Mouse (Mus musculus) hindbrain, embryonic 13.5 days (tissue): ENCODE measurements around the gene Trim9. TPM values are rescaled to one million over a fixed set of nuclear protein-coding genes. Genes with fewer than 3 reads are reported as not detected.

Experiments
- ATAC-seq: fragments of 200-750 bp; cut with Nextera tagmentation; 2 replicates; pipeline ENCODE4 v1.8.0; 2017; ENCODE audit warnings: moderate TSS enrichment; ENCODE audit not compliant: low FRiP score
- H3K27ac ChIP-seq: fragments of 300-500 bp; sonication (generic); 2 replicates; pipeline ENCODE4 v1.5.1; 2015; ENCODE audit warnings: inconsistent platforms, mild to moderate bottlenecking, moderate library complexity
- H3K27me3 ChIP-seq: fragments of 300-500 bp; sonication (generic); 2 replicates; pipeline ENCODE4 v1.6.1; 2015; ENCODE audit warnings: mild to moderate bottlenecking, inconsistent platforms
- H3K36me3 ChIP-seq: fragments of 300-500 bp; sonication (generic); 2 replicates; pipeline ENCODE4 v1.6.1; 2015; ENCODE audit warnings: mild to moderate bottlenecking, inconsistent platforms
- H3K4me1 ChIP-seq: fragments of 300-500 bp; sonication (generic); replicated peaks from 2 replicates; pipeline ENCODE4 v1.6.1; 2015; ENCODE audit warnings: inconsistent platforms
- H3K4me2 ChIP-seq: fragments of 300-500 bp; sonication (generic); 2 replicates; pipeline ENCODE4 v1.6.1; 2015; ENCODE audit warnings: inconsistent platforms, mild to moderate bottlenecking, moderate library complexity
- H3K4me3 ChIP-seq: fragments of 300-500 bp; sonication (generic); 2 replicates; pipeline ENCODE4 v1.5.1; 2015; ENCODE audit warnings: mild to moderate bottlenecking, inconsistent platforms
- H3K9ac ChIP-seq: fragments of 300-500 bp; sonication (generic); 2 replicates; pipeline ENCODE4 v1.6.1; 2015; ENCODE audit warnings: mild to moderate bottlenecking, inconsistent platforms
- H3K9me3 ChIP-seq: fragments of 300-500 bp; sonication (generic); 2 replicates; pipeline ENCODE4 v1.6.1; 2016; ENCODE audit warnings: inconsistent platforms
- WGBS: fragments of 180-500 bp; shearing (Covaris S2); methylation state at CpG from one replicate; pipeline ENCODE4 v1.1.7; 2015; 5-methylcytosine and 5-hydroxymethylcytosine counted together
- polyA plus RNA-seq: library from polyadenylated mRNA; unstranded; fragments of >200 nt; fragmentation: Nextera tagmentation; extraction: Ambion mirVana; gene quantifications from 2 replicates; pipeline ENCODE4 v1.2.1, GENCODE M21; 2015

Gene Trim9
- polyA plus RNA-seq, 1 experiment from 2014 or later = 57.7 TPM

DNA sequence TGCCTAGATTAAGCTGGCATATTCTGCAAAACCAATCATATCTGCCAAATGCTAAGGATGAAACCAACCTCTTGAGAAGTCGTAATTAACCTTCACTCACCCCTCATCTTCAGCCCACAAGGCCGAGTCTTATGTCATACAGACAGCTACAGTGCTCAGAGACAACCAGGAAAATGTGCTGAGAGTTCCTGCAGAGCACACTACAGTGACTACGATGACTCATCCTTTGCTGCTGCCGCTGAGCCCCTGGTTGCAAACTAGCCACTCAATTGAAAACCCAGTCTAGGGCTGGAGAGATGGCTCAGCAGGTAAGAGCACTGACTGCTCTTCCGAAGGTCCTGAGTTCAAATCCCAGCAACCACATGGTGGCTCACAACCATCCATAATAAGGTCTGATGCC, 107.7 kb downstream of the Trim9 start:
- peaks cover 12% of the 10 kb centered on the region for H3K4me1 ChIP-seq
- H3K9me3 ChIP-seq = no peaks in the 10 kb centered on the region
- no peak overlapping the region for H3K4me2 ChIP-seq
- H3K36me3 ChIP-seq = no peaks in the 10 kb centered on the region
- no peak overlapping the region for H3K27ac ChIP-seq
- no peak overlapping the region for H3K9ac ChIP-seq
- no peak overlapping the region for H3K4me3 ChIP-seq
- WGBS = 80% methylated on average over 5 of the region's 5 CpGs
- H3K27me3 ChIP-seq = no peaks in the 10 kb centered on the region
- no peak for ATAC-seq

- Histone ChIP-seq H3K27me3 (no peaks in the 10 kb centered on the region), H3K4me3 (no peak overlapping the region), H3K36me3 (no peaks in the 10 kb centered on the region), H3K27ac (0 out of 2 replicates have a peak overlapping the region, but pooled peaks have one; percentile 26), H3K9ac (no peak overlapping the region), H3K4me2 (no peak overlapping the region), H3K9me3 (no peaks in the 10 kb centered on the region), H3K4me1 (peaks cover 13% of the 10 kb centered on the region)
- WGBS = 54% methylated on average over 8 of the region's 8 CpGs
- no peak for ATAC-seq
These were observed 108.8 kb downstream of the Trim9 start for GRCm38 (mm10) chr12:70238604-70239003.

DNA sequence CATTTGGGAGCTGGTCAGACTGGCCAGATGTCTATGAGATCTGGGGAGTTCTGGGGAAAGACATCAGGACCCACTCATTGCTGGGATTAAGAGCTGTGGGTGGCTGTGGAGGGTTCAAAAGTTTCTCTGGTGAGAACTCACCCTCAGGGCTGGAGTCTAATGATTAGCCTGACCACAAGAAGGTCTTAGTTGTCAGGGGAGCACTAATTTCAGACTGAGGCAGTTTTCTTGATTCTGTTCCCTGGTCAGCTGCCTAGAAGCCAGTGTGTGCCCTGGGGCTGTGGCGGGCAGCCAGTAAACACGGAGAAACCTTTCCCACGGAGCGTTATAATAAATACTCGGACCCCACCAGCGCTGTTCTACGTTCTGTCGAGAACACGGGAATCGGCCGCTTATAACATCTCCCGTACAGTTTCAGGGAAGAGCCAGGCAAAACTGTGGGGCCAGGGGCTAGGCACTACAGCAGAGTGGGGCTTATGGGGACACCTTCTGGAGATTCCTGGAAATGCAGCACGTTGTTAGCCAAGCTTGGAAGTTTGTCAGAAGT, 112.4 kb downstream of the Trim9 start:
- Histone ChIP-seq H3K36me3 (no peaks in the 10 kb centered on the region), H3K4me1 (peaks cover 18% of the 10 kb centered on the region), H3K27ac (no peak overlapping the region), H3K9me3 (no peaks in the 10 kb centered on the region), H3K9ac (peak overlapping the region; percentile 68), H3K4me3 (peak overlapping the region; percentile 32), H3K4me2 (peak overlapping the region; percentile 62), H3K27me3 (no peaks in the 10 kb centered on the region)
- ATAC-seq = peak; percentile 79
- WGBS = 8% methylated on average over 13 of the region's 13 CpGs

DNA sequence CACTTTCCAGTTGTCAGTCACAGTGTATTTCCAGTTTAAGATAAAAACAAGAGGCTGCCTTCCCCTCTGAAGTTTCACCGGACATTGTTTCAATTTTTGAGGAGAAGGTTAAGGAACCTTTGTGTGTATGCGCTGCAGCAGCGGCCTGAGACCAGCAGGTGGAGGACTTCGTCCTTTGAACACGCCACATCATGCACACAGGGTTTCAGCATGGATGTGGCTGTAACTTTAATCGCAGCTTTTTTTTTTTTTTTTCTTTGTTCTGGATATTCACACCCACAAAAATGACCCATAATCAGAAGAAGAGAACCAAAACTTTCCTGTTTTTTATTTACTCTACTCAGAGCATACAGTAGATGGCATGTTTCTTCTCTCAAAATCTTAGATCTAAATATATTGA, 113.0 kb downstream of the Trim9 start:
- 19% methylated on average over 6 of the region's 6 CpGs for WGBS

GRCm38 (mm10) chr12:70233637-70234315, 113.6 kb downstream of the Trim9 start:
- Histone ChIP-seq H3K4me2 (no peak overlapping the region), H3K4me3 (no peak overlapping the region), H3K27ac (no peak overlapping the region), H3K4me1 (peaks cover 18% of the 10 kb centered on the region), H3K9me3 (no peaks in the 10 kb centered on the region), H3K27me3 (peaks cover under 1% of the 10 kb centered on the region; the same call in 1 of the 2 replicates), H3K9ac (no peak overlapping the region), H3K36me3 (no peaks in the 10 kb centered on the region)
- WGBS = 90% methylated on average over 6 of the region's 6 CpGs
- no peak for ATAC-seq

More for the DNA sequence above, 113.0 kb downstream of the Trim9 start:
- Histone ChIP-seq H3K9me3 (no peaks in the 10 kb centered on the region), H3K9ac (no peak overlapping the region), H3K4me3 (no peak overlapping the region), H3K27me3 (no peaks in the 10 kb centered on the region), H3K36me3 (no peaks in the 10 kb centered on the region), H3K4me2 (peak overlapping the region; percentile 62), H3K4me1 (peaks cover 18% of the 10 kb centered on the region), H3K27ac (no peak overlapping the region)
- ATAC-seq = peak; percentile 65; the same call in 1 of the 2 replicates

DNA sequence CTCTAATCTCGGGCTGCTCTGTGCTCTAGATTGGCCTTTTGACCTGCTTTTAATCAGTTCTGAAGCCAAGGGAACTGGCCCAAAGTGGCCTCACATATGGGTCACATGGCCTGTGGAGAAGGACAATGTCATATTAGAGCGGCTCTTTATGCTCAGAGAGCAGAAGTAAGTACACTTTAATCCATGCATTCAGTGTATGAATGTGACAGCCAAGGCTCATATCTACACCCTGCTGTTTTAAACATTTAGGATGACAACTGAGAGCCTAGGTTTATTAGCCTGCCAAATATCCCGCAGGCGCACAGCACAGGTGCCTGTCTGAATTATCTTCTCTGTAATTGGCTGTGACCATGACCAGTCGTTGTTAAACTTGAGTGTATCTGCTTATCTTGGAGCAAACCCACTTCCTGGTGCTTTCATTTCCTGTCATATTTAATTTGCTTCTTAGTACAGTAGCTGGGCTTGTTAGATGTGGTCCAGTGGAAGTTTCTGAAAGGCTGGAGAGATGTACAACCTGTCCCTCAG, 115.3 kb downstream of the Trim9 start:
- no peaks in the 10 kb centered on the region for H3K9me3 ChIP-seq
- H3K27ac ChIP-seq = no peak overlapping the region
- no peak overlapping the region for H3K4me3 ChIP-seq
- WGBS = 48% methylated on average over 5 of the region's 5 CpGs
- no peak overlapping the region for H3K4me2 ChIP-seq
- H3K9ac ChIP-seq = no peak overlapping the region
- H3K4me1 ChIP-seq = peaks cover 21% of the 10 kb centered on the region
- no peak for ATAC-seq
- H3K27me3 ChIP-seq = peaks cover 3% of the 10 kb centered on the region; the same call in 1 of the 2 replicates
- no peaks in the 10 kb centered on the region for H3K36me3 ChIP-seq

- 74% methylated on average over 2 of the region's 2 CpGs for WGBS
- H3K9ac ChIP-seq = no peak within 1 kb of the TSS
These were observed 116.1 kb downstream of the Trim9 start, which contains the start of gene Pygl for GRCm38 (mm10) chr12:70231294-70231693. Gene Pygl (minus strand): TSS chr12:70231488.

GRCm38 (mm10) chr12:70228155-70228554, 119.3 kb downstream of the Trim9 start:
- H3K4me3 ChIP-seq = peak overlapping the region; percentile 47; the same call in 1 of the 2 replicates
- peak overlapping the region; percentile 85 for H3K4me2 ChIP-seq
- no peaks in the 10 kb centered on the region for H3K36me3 ChIP-seq
- peaks cover 19% of the 10 kb centered on the region for H3K27me3 ChIP-seq
- H3K9ac ChIP-seq = no peak overlapping the region
- ATAC-seq = no peak
- H3K9me3 ChIP-seq = no peaks in the 10 kb centered on the region
- peaks cover 21% of the 10 kb centered on the region for H3K4me1 ChIP-seq
- H3K27ac ChIP-seq = no peak overlapping the region
- WGBS = 64% methylated on average over 11 of the region's 11 CpGs

More at GRCm38 (mm10) chr12:70231294-70231693, 116.1 kb downstream of the Trim9 start, which contains the start of gene Pygl:
- H3K4me2 ChIP-seq = no peak within 1 kb of the TSS
- no peak within 1 kb of the TSS for H3K4me3 ChIP-seq
- peaks cover 26% of the 10 kb centered on the region for H3K4me1 ChIP-seq
- no peaks in the 10 kb centered on the region for H3K9me3 ChIP-seq
- peaks cover 11% of the 10 kb centered on the region for H3K27me3 ChIP-seq
- H3K27ac ChIP-seq = no peak within 1 kb of the TSS
- no peaks in the 10 kb centered on the region for H3K36me3 ChIP-seq
- ATAC-seq = no peak

DNA sequence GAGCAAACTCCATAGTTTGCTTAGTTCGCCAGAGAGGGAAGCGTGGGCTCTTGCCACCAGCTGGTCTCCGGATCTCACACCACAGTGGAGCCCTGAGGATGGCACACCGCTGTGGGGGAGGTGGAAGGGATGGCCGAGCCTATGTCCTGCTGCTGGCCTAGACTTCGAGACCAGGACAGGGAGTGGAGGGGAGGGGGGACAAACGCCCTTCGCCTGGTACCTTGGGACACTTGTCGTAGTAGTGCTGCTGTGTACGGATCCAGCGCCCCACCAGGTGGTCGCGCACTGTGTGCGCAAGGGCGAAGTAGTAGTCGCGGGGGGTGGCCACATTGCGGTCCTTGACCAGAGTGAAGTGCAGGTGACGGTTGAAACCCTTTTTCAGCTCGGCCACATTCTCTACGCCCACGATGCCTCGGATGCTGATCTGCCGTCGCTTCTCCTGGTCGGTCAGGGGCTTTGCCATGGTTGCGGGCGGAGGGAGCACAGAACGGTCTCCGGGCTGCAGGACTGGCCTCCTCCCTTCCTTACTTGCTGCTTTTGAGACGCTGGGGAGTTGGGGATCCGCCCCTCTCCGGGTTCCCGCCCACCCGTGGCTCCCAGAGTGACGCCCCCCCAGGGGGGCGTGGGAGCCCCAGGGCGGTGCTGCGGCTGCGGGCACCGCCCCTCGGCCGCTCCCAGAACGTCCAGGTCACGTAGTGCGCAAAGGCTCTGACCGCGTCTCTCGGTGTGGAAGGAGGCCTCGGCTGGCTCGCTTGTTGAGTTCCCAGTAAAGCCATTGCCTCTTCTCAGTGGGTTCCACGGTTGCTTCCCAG, 120.1 kb downstream of the Trim9 start:
- no peak overlapping the region for H3K27ac ChIP-seq

GRCm38 (mm10) chr12:70226655-70227054, 120.8 kb downstream of the Trim9 start:
- ATAC-seq = no peak
- H3K27ac ChIP-seq = no peak overlapping the region
- peaks cover 19% of the 10 kb centered on the region for H3K27me3 ChIP-seq
- H3K4me3 ChIP-seq = peak overlapping the region; percentile 47
- H3K36me3 ChIP-seq = no peaks in the 10 kb centered on the region
- peak overlapping the region; percentile 85 for H3K4me2 ChIP-seq
- peak overlapping the region; percentile 74 for H3K9ac ChIP-seq
- H3K4me1 ChIP-seq = peaks cover 14% of the 10 kb centered on the region
- no peaks in the 10 kb centered on the region for H3K9me3 ChIP-seq
- WGBS = 35% methylated on average over 5 of the region's 5 CpGs

More for the DNA sequence above, 120.1 kb downstream of the Trim9 start:
- under 1% methylated on average over 50 of the region's 52 CpGs for WGBS
- Histone ChIP-seq H3K9ac (peak overlapping the region; percentile 74), H3K4me2 (peak overlapping the region; percentile 85), H3K4me1 (peaks cover 21% of the 10 kb centered on the region), H3K36me3 (no peaks in the 10 kb centered on the region), H3K9me3 (no peaks in the 10 kb centered on the region), H3K27me3 (peaks cover 19% of the 10 kb centered on the region), H3K4me3 (peak overlapping the region; percentile 47)
- peak; percentile 78 for ATAC-seq

- H3K4me3 ChIP-seq = no peak overlapping the region
- H3K36me3 ChIP-seq = no peaks in the 10 kb centered on the region
- H3K9ac ChIP-seq = no peak overlapping the region
- H3K4me1 ChIP-seq = peaks cover 14% of the 10 kb centered on the region
- no peak overlapping the region for H3K27ac ChIP-seq
- WGBS = 71% methylated on average over 4 of the region's 4 CpGs
- no peak overlapping the region for H3K4me2 ChIP-seq
- H3K27me3 ChIP-seq = peaks cover 16% of the 10 kb centered on the region
- H3K9me3 ChIP-seq = no peaks in the 10 kb centered on the region
- no peak for ATAC-seq
These were observed 124.1 kb downstream of the Trim9 start for GRCm38 (mm10) chr12:70223331-70223730.

- WGBS = 76% methylated on average over 5 of the region's 5 CpGs
- no peak for ATAC-seq
These were observed 126.0 kb downstream of the Trim9 start for GRCm38 (mm10) chr12:70221425-70221824.

More at GRCm38 (mm10) chr12:70221425-70221824, 126.0 kb downstream of the Trim9 start:
- peaks cover 1% of the 10 kb centered on the region; the same call in 1 of the 2 replicates for H3K4me1 ChIP-seq
- H3K9ac ChIP-seq = no peak overlapping the region
- H3K4me2 ChIP-seq = no peak overlapping the region
- no peak overlapping the region for H3K27ac ChIP-seq
- no peak overlapping the region for H3K4me3 ChIP-seq
- no peaks in the 10 kb centered on the region for H3K36me3 ChIP-seq
- no peaks in the 10 kb centered on the region for H3K9me3 ChIP-seq
- peaks cover 9% of the 10 kb centered on the region for H3K27me3 ChIP-seq
